Mouse (Mus musculus) adrenal gland, adult (tissue): Measurements from ENCODE around the gene Zc3h13.
A peak's percentile ranks its signal among the peaks of the same experiment; 100 is the strongest.

Experiments
- DNase-seq, 2 experiments: peaks; one replicate each; pipeline ENCODE4 v3.0.0; 2022 to 2023; ENCODE audit warnings: low spot score in 1 of 2; ENCODE audit not compliant: inconsistent age in 2 of 2

The Zc3h13 gene

GRCm38 (mm10) chr14:75320269-75320668, 36.1 kb downstream of the Zc3h13 start:
- DNase-seq = no peak

- no peak for DNase-seq
These were observed 39.2 kb downstream of the Zc3h13 start for GRCm38 (mm10) chr14:75323354-75323753.

DNA sequence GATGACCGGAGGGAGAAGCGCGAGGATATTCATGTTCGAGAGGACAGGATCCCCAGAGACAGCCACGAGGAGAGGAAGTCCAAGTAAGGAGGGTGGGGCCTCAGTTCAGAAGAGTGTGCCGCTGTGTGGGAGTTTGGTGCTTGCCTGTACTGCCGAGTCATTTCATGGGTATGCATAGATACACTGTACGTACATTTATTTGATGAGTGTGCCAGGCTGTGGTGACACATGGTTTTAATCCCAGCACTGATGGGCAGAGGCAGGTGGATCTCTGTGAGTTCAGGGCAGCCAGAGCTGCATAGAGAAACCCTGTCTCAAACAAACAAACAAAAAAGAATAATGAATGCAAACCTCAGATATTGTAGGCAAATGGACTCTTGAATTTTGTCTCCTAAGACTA, 43.9 kb downstream of the Zc3h13 start:
- DNase-seq = no peak

DNA sequence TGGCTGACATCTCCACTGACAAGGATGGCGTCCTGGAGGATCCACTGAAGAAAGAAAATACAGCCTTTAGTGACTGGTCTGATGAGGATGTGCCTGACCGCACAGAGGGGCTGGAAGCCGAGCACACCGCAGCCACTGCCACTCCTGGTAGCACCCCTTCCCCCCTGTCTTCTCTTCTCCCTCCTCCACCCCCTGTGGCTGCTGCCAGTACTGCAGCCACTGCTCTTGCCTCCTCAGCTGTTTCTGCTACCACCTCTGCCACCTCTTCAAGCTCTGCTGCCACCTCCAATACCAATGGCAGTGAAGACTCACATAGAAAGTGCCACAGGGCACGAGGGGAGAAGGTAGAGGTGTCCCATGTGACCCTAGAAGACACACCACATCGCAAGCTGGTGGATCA, 46.4 kb downstream of the Zc3h13 start:
- DNase-seq = no peak

GRCm38 (mm10) chr14:75334321-75334720, 50.1 kb downstream of the Zc3h13 start:
- no peak for DNase-seq

DNA sequence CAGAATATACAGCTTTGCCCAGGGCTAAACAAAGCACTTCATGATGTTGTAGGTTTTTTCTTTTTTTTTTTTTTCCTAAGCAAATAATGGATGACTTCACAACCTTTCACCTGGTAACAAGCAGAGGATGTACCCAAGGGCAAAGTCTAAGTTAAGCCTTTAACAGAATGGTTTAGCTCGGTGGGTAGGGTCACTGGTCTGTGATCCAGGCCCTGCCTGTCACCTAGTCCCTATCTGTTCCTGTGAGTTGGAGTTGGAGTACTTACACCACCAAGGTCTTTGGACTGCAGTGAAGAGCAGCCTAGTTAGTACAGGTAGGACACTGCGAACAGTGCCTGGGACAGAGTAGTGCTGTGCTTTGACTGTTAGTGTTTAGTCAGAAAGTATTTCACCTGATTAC, 53.7 kb downstream of the Zc3h13 start:
- DNase-seq = no peak

DNA sequence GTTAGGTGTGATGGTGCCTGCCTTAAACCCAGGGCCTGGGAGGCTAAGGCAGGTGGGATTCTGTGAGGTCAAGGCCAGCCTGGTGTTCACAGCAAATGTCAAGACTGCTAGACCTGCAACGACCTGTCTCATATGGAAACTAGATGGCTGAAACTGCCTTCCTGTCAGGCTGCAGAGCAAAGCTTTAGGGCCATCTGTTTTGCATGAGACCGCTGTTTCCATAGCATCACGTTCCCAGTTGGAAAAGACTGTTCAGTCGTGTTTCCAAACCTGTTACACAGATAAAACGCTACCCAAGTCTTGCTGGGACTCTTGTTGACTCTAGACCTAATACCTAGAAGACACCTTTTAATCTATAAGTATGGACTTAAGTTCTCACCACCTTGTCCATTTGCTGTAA, 61.9 kb downstream of the Zc3h13 start:
- DNase-seq = no peak

GRCm38 (mm10) chr14:75351626-75352025, 67.5 kb downstream of the Zc3h13 start:
- DNase-seq = no peak

DNA sequence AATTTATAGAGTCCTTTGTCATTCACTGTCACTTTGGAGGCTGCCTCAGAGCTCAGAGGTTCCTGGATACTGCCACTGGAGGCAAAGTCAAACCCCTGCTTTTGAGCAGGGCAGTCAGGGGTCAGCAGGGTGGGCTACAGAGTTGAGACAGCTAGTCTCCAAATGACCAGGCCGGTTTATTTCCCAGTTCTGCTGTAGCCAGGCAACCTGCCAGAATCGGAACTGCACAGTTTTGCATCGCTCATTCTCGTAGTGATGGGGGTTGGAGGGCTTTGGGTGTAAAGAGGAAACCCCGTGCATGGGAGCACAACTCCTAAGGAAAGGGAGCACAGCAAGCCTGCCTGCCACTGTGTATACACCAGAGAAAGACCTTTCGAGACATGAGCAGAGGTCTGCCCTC, 79.1 kb downstream of the Zc3h13 start:
- DNase-seq = no peak

DNA sequence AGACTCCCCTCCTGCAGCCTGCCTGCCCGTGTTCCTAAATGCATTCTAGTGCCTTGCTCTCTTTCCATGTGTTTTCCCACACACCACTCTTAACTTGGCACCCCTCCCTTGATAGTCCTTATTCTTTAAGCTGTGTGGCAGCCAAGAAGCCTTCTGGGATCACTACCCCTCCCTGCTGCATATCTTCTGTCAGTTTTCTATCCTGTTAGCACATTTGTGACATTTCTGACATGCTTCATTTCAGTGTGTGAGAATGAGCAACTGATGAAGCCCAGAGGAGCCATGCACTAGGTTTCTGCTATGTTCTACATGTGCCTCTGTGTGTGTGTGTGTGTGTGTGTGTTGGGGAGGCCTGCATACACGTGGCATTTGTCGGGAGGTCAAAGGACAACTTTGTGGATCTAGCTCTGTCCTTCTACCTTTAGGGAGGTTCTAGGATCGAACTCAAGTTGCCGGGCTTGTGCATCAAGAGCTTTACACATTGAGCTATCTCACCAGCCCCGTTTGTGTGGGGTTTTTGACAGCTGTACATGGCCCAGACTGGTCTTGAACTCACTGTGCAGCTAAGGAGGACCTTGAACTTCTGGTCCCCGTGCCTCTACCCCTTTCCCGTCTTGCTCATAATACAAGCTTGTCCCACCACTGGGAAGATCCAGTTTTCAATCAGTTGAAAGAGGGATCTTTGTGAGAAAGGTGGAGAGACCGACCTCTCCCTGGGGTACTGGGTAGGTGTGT, 81.3 kb downstream of the Zc3h13 start:
- DNase-seq = no peak

GRCm38 (mm10) chr14:75366741-75367140, 82.6 kb downstream of the Zc3h13 start:
- peak; percentile 7 to 32 for DNase-seq

DNA sequence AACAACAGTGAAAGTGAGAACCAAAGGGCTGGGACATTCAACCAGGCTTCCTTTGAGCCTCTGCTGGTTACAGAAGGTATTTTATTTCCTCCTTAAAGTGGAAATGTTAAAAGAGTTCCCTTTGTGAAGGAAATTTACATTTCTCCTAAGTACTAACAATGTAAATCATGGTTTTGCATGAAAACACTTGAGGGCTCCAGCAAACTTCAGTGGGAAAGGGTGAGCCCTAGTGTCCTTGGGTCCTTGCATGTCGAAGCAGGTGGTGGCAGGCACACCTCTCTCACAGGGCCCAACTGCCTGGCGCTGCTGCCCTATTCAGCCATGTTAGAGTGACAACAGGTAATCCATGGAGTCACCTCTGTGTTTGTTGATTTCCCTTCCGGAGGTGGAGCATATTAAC, 83.3 kb downstream of the Zc3h13 start:
- DNase-seq = no peak

DNA sequence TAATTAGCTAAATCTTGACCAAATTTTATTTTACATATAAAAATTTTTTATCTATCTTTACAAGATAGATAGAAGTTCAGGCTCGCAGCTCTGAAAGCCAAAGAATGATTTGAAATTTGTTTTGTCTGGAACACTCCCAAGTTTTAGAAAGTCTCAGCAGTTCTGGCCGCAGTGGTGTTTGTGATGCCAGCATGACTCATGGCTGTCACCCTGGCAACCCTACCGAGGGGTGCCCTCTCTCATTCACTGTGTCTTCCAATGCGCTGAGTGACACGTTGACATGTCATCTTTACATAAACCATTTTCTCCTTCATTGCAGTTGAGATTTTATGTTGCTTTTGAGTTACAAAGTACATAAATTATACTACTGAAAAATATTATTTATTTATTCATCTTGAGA, 85.7 kb downstream of the Zc3h13 start:
- peak; percentile 72 to 82 for DNase-seq

DNA sequence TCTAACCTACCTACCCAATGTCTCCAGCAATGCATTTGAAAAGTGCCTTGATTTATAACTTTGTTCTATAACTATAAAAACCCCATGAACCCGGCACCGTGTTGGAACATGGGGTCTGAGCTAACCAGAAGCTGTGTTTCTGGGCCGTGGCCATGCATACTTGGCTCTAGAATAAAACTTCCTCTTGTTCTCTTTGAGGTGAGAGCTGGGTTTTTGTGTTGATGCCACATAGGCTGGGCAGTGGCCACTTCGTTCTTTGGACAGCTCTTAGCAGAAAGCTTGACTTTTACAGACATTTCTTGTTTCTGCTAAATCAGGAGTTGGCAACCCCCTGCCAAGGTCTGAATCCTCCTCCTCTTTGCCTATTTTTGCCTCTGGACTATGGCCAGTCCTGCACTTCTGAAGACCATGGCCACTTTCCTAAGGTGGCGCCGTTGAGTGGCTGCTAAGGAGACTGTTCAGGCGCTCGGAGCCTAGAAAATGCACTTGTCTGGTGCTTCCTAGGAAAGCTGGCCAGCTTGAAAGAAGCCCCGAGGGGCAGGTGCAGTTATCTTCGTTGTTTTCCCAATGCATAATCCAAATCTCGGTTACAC, 90.9 kb downstream of the Zc3h13 start:
- peak in 1 of 2 experiments; percentile 27 for DNase-seq

DNA sequence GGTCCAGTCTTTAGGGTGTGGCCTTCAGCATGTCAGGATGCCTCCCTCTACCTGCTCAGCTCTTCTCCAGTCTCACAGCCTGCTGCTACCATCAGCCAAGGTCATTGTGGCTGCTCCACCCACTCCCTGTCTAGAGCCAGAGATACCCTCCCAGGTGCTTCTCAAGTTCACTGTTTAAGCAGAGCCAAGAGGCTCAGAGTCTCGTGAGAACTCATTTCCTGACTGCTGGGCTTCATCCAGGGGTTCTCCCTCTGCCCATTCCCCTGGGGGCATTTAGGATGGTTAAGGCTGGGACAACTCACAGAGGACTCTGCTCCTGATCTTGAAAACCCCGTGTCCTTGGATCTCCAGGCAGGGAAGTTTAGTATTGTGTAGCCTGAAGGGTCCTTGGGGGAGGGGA, 92.1 kb downstream of the Zc3h13 start:
- no peak for DNase-seq

DNA sequence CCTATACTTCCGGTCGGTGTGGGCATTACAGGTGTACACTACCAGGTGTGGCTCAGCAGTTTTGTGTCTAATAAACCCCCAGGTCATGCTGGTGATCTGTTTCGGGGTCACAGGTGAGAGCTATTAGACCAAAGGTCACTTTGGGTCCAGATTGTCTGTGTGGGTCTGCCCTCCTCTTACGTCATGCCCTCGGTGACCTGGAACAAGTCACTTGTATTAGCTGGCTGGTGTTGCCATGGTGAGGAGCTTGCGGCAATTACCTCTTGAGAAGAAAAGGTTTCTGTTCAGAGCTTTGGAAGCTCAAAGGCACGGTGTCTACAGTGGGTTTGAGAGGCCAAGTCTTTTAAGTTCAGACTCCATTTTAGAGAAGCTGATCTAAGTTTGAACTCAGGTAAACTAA, 93.4 kb downstream of the Zc3h13 start:
- no peak for DNase-seq
